Mouse (Mus musculus): Measurements from ENCODE around the gene Dynll2. TPM values are rescaled to one million over a fixed set of nuclear protein-coding genes. Genes with fewer than 3 reads are reported as not detected.

The Dynll2 gene
- polyA plus RNA-seq, 1 experiment from 2014 or later: 17.2 TPM

DNA sequence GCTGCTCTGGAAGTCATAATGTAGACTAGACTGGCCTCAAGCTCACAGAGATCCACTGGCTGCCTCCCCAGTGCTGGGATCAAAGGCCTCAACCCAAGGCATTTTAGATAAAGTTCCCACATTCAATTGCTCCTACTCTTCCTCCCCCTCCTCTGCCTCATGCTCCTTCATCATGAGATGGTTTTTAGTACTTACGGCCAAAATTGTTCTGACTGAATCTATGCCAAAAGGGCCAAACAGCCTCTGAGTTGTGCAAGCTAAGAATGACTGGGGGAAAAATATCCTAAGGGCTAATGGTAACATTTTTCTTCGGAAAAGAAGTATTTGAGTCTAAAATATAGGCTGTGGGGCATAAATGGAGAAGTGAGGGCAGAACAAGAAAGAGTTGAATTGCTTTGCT is 36.6 kb upstream of the Dynll2 start:
- no peak overlapping the region for H3K27ac ChIP-seq (ENCODE audit: low read depth, low read length)
- H3K9me3 ChIP-seq (replicated peaks; ENCODE audit: control insufficient read depth, low read length): no peaks in the 10 kb centered on the region
- H3K36me3 ChIP-seq (ENCODE audit: control insufficient read depth, insufficient read depth, low read length): no peaks in the 10 kb centered on the region
- WGBS (ENCODE audit: insufficient replicate concordance): 76% methylated on average over 2 of the region's 2 CpGs
- ATAC-seq (replicated peaks; ENCODE audit: insufficient number of reproducible peaks, low FRiP score, low TSS enrichment): no peak
- no peaks in the 10 kb centered on the region for H3K27me3 ChIP-seq (ENCODE audit: control insufficient read depth, insufficient read depth, low read length)
- 0 out of 2 replicates have a peak, but pooled peaks cover 2% of the 10 kb centered on the region for H3K4me1 ChIP-seq (ENCODE audit: control insufficient read depth, insufficient read depth, low read length)
- no peak overlapping the region for H3K4me3 ChIP-seq (ENCODE audit: low read depth, low read length)
- no peak overlapping the region for H3K9ac ChIP-seq (ENCODE audit: low read depth, low read length)
- H3K4me2 ChIP-seq: no peak overlapping the region

DNA sequence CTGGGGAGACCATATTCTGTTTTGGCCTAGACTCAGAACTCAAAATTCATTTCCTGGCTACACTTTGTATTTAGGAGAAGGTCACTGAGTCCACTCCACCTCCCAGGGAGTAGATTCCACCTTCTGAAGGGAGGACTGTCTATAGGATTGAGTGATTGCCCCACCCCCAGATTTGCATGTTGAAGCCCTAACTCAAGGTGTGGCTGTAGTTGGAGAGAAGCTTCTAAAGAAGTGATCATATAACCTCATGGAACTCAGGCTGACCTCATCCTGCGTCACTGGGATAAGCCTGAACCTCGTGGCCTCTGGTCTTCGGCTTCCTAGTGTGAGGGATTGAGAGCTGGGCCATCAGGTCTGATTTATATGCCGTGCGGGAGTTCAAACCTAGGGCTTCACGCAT is 28.5 kb upstream of the Dynll2 start:
- Histone ChIP-seq H3K27ac (ENCODE audit: low read depth, low read length) (no peak overlapping the region), H3K9me3 (replicated peaks; ENCODE audit: control insufficient read depth, low read length) (no peaks in the 10 kb centered on the region), H3K36me3 (ENCODE audit: control insufficient read depth, insufficient read depth, low read length) (no peaks in the 10 kb centered on the region), H3K4me1 (ENCODE audit: control insufficient read depth, insufficient read depth, low read length) (peaks cover 11% of the 10 kb centered on the region; the same call in 1 of the 2 replicates), H3K9ac (ENCODE audit: low read depth, low read length) (no peak overlapping the region), H3K4me3 (ENCODE audit: low read depth, low read length) (no peak overlapping the region), H3K27me3 (ENCODE audit: control insufficient read depth, insufficient read depth, low read length) (no peaks in the 10 kb centered on the region), H3K4me2 (no peak overlapping the region)
- 82% methylated on average over 6 of the region's 6 CpGs for WGBS (ENCODE audit: insufficient replicate concordance)
- ATAC-seq (replicated peaks; ENCODE audit: insufficient number of reproducible peaks, low FRiP score, low TSS enrichment): no peak

DNA sequence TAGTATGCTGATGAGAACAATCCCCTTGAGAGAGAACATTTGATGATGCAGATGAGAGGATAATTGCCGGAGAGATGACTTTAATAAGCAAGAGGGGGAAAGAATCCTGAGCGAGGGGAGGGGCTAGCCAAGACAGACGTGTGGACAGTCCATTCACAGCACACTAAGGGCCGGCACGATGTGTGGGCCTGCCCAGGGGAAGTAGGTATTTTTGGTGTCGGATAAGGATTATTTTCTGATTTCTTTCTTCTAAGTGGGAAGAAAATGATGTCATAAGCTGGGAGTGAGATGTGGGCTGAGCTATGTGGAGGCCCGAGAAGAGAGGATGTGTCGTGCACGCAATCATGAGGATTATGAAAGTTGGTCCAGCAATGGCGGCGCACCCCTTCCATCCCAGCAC is 27.8 kb upstream of the Dynll2 start:
- Histone ChIP-seq H3K4me1 (ENCODE audit: control insufficient read depth, insufficient read depth, low read length) (peaks cover 12% of the 10 kb centered on the region), H3K9me3 (replicated peaks; ENCODE audit: control insufficient read depth, low read length) (no peaks in the 10 kb centered on the region)

DNA sequence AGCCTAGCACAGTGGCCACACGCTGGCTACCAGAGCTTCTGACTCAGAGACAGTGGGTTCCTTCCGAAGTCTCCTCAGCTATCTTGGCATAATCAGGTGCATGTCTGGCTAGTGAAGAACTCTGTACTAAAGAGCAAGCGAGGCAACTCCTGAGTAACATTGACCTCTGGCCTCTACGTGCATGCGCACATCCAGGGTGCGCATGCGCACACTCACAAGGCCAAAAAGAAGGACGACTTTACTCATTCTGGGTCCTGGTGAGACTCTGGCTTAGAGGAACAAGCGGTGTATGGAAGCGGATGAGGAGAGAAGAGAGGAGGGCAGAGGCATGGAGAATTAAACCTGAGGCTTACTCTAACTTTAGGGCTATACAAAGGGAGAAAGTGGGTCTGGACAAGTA is 26.3 kb upstream of the Dynll2 start:
- 84% methylated on average over 10 of the region's 10 CpGs for WGBS (ENCODE audit: insufficient replicate concordance)
- Histone ChIP-seq H3K4me2 (no peak overlapping the region), H3K9me3 (replicated peaks; ENCODE audit: control insufficient read depth, low read length) (no peaks in the 10 kb centered on the region), H3K27me3 (ENCODE audit: control insufficient read depth, insufficient read depth, low read length) (peaks cover 3% of the 10 kb centered on the region), H3K9ac (ENCODE audit: low read depth, low read length) (no peak overlapping the region), H3K4me3 (ENCODE audit: low read depth, low read length) (no peak overlapping the region), H3K36me3 (ENCODE audit: control insufficient read depth, insufficient read depth, low read length) (no peaks in the 10 kb centered on the region), H3K27ac (ENCODE audit: low read depth, low read length) (no peak overlapping the region), H3K4me1 (ENCODE audit: control insufficient read depth, insufficient read depth, low read length) (peaks cover 17% of the 10 kb centered on the region)
- ATAC-seq (replicated peaks; ENCODE audit: insufficient number of reproducible peaks, low FRiP score, low TSS enrichment): no peak

More for the DNA sequence above, 27.8 kb upstream of the Dynll2 start:
- no peaks in the 10 kb centered on the region for H3K36me3 ChIP-seq (ENCODE audit: control insufficient read depth, insufficient read depth, low read length)
- ATAC-seq (replicated peaks; ENCODE audit: insufficient number of reproducible peaks, low FRiP score, low TSS enrichment): no peak
- no peak overlapping the region for H3K4me2 ChIP-seq
- no peak overlapping the region for H3K4me3 ChIP-seq (ENCODE audit: low read depth, low read length)
- H3K27me3 ChIP-seq (ENCODE audit: control insufficient read depth, insufficient read depth, low read length): no peaks in the 10 kb centered on the region
- WGBS (ENCODE audit: insufficient replicate concordance): 80% methylated on average over 11 of the region's 11 CpGs
- no peak overlapping the region for H3K27ac ChIP-seq (ENCODE audit: low read depth, low read length)
- no peak overlapping the region for H3K9ac ChIP-seq (ENCODE audit: low read depth, low read length)

DNA sequence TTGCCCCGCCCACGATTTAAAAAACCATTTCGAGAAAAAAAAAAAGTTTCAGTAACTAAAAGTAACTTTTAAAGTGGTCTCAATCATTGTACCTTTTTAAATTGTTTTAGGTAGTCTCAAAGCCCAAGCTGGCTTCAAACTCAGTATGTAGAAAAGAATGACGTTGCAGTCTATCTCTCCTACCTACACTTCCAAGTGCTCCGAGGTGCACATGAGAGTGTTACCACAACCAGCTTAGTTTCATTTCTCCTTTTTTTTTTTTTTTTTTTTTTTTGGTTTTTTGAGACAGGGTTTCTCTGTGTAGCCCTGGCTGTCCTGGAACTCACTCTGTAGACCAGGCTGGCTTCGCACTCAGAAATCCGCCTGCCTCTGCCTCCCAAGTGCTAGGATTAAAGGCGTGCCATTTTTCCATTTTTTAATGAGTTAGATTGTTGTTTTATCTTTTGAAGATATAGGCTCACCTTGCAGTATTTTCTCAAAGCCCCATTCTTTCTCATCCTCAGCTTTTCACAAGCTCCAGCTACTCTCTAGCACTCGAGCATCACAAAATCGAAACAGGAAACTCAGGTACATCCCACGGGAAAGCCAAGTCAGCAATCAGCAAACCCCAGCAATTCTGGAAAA is 25.4 kb upstream of the Dynll2 start:
- ATAC-seq (replicated peaks; ENCODE audit: insufficient number of reproducible peaks, low FRiP score, low TSS enrichment): no peak
- Histone ChIP-seq H3K4me2 (no peak overlapping the region), H3K4me1 (ENCODE audit: control insufficient read depth, insufficient read depth, low read length) (peaks cover 17% of the 10 kb centered on the region), H3K4me3 (ENCODE audit: low read depth, low read length) (no peak overlapping the region), H3K36me3 (ENCODE audit: control insufficient read depth, insufficient read depth, low read length) (no peaks in the 10 kb centered on the region), H3K9me3 (replicated peaks; ENCODE audit: control insufficient read depth, low read length) (no peaks in the 10 kb centered on the region), H3K27ac (ENCODE audit: low read depth, low read length) (no peak overlapping the region), H3K9ac (ENCODE audit: low read depth, low read length) (no peak overlapping the region), H3K27me3 (ENCODE audit: control insufficient read depth, insufficient read depth, low read length) (peaks cover 3% of the 10 kb centered on the region)
- 83% methylated on average over 11 of the region's 11 CpGs for WGBS (ENCODE audit: insufficient replicate concordance)

DNA sequence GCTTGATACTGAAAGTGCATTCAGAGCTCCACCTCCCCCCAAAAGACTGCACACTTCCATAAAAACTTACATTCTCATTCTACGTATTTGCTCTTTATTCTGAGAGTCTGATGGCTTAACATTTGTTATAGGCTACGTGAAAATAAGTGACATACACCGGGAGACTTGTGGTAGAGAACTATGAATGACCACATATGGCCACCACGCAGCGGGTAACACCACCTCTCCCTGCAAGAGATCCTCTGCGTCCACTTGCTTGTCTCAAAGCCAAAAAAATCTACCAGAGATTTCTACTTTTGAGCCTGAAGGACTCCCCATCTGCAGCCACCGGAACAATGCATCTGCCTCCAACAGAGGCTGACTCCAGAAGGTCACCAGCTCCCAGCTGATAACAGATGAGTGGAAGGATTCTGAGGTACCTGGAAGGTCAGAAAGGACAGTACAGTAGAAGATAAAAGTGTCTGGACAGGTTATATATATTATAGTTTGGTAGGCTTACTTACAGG is 24.6 kb upstream of the Dynll2 start:
- Histone ChIP-seq H3K27ac (ENCODE audit: low read depth, low read length) (no peak overlapping the region), H3K4me2 (no peak overlapping the region), H3K4me1 (ENCODE audit: control insufficient read depth, insufficient read depth, low read length) (peaks cover 17% of the 10 kb centered on the region), H3K27me3 (ENCODE audit: control insufficient read depth, insufficient read depth, low read length) (peaks cover 3% of the 10 kb centered on the region), H3K9ac (ENCODE audit: low read depth, low read length) (no peak overlapping the region), H3K4me3 (ENCODE audit: low read depth, low read length) (no peak overlapping the region), H3K9me3 (replicated peaks; ENCODE audit: control insufficient read depth, low read length) (no peaks in the 10 kb centered on the region), H3K36me3 (ENCODE audit: control insufficient read depth, insufficient read depth, low read length) (no peaks in the 10 kb centered on the region)
- no peak for ATAC-seq (replicated peaks; ENCODE audit: insufficient number of reproducible peaks, low FRiP score, low TSS enrichment)
- WGBS (ENCODE audit: insufficient replicate concordance): 75% methylated on average over 7 of the region's 7 CpGs

DNA sequence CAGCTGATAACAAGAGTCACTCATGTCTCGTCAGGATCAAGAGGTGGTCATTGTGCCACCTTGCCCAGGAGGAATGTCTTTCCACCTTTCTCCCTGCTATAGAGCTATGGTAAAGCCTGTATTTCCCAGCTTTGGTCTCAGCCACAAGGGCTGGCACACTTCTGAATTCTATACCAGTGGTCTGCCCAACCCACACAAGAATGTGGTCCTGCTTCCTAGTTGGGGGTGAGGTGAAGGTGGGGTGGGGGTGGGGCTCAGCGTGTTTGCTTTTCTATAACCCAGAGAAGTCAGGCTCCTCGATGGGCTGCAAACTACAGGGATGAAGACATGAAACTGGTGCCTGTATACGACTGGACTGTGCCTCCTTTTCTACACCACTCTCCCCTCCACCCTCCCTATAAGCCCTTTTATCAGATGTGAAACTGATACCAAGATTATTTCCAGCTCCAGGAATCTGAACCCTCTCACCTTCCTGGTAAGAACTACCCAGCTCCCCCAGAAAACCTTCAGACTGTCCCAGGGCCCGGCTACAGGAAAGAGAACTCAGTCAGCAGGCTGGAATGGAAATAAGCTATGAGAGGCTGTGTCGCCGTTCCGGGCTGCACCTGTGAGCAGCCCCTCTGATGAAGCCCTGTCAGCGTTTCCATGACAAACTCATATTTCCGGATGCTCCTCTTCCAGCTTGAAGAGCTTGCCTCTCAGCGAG is 24.0 kb upstream of the Dynll2 start:
- H3K4me2 ChIP-seq: no peak overlapping the region
- no peaks in the 10 kb centered on the region for H3K9me3 ChIP-seq (replicated peaks; ENCODE audit: control insufficient read depth, low read length)
- no peak overlapping the region for H3K27ac ChIP-seq (ENCODE audit: low read depth, low read length)
- H3K36me3 ChIP-seq (ENCODE audit: control insufficient read depth, insufficient read depth, low read length): no peaks in the 10 kb centered on the region
- no peak overlapping the region for H3K4me3 ChIP-seq (ENCODE audit: low read depth, low read length)
- 59% methylated on average over 11 of the region's 11 CpGs for WGBS (ENCODE audit: insufficient replicate concordance)
- H3K9ac ChIP-seq (ENCODE audit: low read depth, low read length): no peak overlapping the region
- ATAC-seq (replicated peaks; ENCODE audit: insufficient number of reproducible peaks, low FRiP score, low TSS enrichment): no peak
- peaks cover 3% of the 10 kb centered on the region for H3K27me3 ChIP-seq (ENCODE audit: control insufficient read depth, insufficient read depth, low read length)
- peaks cover 17% of the 10 kb centered on the region for H3K4me1 ChIP-seq (ENCODE audit: control insufficient read depth, insufficient read depth, low read length)

DNA sequence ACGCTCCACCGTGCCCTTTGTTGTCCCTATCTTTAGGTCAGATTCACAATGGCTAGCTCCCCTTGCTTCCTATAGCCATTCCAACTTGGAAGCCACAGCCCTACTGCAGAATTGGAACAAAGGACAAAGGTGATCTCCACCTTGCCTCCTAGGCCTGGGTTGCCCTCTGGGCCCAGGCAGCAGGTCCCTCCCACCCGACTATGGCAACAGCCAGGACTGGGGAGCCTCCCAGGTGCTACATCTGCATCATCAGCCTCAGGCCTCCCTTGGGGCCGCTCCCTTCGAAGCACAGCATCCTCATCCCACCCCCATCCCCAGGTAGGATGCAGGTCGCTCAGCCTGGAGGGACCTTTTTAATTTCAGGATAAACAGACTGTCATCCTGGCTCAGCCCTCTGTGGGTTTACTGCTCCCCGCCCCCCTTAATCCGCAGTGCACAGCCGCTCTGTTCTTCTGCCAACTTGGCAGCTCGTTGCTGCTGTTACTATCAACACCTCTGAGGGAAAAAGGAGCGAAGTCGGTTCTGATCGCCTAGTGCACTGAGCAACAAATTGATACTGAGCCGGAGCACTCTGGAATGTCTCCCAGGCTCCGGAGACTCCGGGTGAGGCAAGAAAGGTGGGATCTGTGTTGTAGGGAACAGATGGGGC is 22.3 kb upstream of the Dynll2 start:
- Histone ChIP-seq H3K4me3 (ENCODE audit: low read depth, low read length) (peak overlapping the region; percentile 31), H3K27me3 (ENCODE audit: control insufficient read depth, insufficient read depth, low read length) (peaks cover 3% of the 10 kb centered on the region), H3K4me2 (peak overlapping the region; percentile 63), H3K4me1 (ENCODE audit: control insufficient read depth, insufficient read depth, low read length) (peaks cover 17% of the 10 kb centered on the region), H3K9me3 (replicated peaks; ENCODE audit: control insufficient read depth, low read length) (no peaks in the 10 kb centered on the region), H3K27ac (ENCODE audit: low read depth, low read length) (no peak overlapping the region), H3K9ac (ENCODE audit: low read depth, low read length) (peak overlapping the region; percentile 28; the same call in 1 of the 2 replicates), H3K36me3 (ENCODE audit: control insufficient read depth, insufficient read depth, low read length) (no peaks in the 10 kb centered on the region)
- ATAC-seq (replicated peaks; ENCODE audit: insufficient number of reproducible peaks, low FRiP score, low TSS enrichment): peak; percentile 26; the same call in 1 of the 2 replicates
- 15% methylated on average over 16 of the region's 16 CpGs for WGBS (ENCODE audit: insufficient replicate concordance)
